5 mouse cellular contexts compared by ENCODE assay signal in the genomic region with DNA sequence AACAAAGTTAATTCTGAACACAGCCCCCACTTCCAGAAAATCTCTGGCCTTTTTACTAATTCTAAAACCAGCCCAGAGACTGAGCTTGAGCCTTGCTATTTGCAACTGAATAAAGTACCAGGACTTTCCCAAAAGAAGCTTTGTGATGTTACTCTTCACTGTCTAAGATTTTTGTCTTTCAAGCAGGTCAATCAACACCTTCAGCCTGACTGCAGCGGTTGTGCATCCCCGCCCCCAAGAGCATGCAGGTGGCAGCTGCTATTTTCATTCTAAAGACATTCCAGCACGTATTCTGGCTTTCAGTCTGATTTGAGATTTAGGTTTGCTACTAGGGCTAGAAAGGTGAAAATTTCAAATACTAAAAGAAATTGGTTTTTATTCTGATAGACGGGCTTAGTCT. TPM values are rescaled to one million over a fixed set of nuclear protein-coding genes. Genes with fewer than 3 reads are reported as not detected.
"Had no signal": no experiment of that assay in that cellular context is flagged by ENCODE, and none has a peak within 500 bp of the region (broad histone marks: within the 10 kb centered on the region; RNA-seq: fewer than 3 reads in every experiment).

No protein-coding gene starts in this region.

RNA-seq across cellular contexts. Expression of a gene that starts 43.5 kb away (rescaled TPM):
- total RNA-seq: megakaryocyte, adult 5-6 weeks; megakaryocyte-erythroid progenitor cell, adult 5-6 weeks; monocyte, adult 5-6 weeks had no signal
- polyA plus RNA-seq: macrophage, myocyte had no signal
